Mouse (Mus musculus): Measurements from ENCODE around the gene Atp6v1f.

Gene Atp6v1f

DNA sequence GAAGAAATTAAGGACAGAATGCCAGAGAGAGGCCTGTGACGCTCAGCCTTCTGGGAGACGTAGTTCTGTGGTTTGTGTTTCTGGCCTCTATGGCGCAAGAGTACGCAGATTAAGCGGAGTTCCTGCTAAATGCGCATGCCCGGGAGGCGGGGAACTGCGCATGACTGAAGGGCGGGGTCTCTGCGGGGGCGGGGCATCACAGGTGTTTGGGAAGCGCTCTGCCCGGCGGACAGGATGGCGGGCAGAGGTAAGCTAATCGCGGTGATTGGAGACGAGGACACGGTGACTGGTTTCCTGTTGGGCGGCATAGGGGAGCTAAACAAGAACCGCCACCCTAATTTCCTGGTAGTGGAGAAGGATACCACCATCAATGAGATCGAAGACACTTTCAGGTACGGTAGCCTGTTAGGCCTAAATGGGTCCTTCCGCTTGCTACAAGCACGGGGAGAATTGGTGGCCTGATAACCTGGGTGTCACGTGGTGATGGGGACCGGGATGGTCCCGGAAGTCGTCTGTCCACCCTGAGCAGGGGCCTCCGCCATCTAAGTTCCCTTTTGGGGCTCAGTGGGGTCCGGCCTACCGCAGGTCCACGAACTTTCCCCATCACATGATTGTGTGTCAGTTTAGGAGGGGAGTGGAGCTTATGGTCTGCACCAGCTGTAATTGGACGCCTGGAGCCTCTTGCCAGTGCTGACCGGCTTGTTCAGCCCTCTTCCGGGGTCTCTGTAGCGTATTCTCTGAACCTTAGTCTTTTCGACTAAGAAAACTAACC lies at the start of gene Atp6v1f:
Gene Atp6v1f (plus strand): TSS at position 136 of the 772 bp plus-strand sequence.
- DNase-seq (ENCODE audit: low read depth), result peak; percentile 97

DNA sequence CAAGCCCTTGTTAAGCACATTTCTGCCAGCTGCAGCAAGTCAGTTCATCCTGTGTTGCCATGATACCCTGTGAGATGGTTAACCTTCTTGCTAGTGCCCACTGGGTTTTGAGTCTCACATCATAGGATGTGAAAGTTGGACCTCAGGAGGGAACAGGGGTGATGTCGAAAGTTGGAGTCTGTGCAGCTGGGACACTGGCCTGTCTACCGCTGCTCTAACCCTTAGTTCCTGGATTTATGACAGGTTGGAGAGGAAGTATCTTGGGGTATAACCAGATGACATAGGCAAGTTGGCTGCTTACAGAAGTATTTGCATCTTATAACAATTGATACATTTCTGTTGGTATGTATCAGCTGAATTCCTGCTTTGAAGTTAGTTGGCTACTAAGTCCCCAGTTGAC lies 46.9 kb upstream of the Atp6v1f start:
- no peak for DNase-seq (ENCODE audit: low read depth)

DNA sequence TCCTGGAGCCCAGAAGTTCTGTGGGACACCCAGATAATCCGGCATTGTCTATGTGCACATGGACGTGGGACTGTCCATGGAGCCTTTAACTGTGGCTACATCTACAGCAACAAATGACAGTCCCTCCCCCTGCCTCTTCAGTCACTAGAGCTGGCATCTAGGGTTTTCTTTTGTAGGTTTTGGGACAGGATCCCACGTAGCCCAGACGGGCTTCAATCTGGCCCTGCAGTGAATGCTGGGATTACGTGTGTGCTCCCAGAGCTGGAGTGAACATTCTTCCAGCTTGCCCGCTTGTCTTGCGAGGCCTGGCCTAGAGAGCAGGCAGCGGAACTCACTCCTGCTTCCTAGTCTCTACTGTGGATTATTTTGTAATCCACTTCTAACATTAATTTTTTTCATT lies 42.4 kb upstream of the Atp6v1f start:
- DNase-seq (ENCODE audit: low read depth), result no peak

DNA sequence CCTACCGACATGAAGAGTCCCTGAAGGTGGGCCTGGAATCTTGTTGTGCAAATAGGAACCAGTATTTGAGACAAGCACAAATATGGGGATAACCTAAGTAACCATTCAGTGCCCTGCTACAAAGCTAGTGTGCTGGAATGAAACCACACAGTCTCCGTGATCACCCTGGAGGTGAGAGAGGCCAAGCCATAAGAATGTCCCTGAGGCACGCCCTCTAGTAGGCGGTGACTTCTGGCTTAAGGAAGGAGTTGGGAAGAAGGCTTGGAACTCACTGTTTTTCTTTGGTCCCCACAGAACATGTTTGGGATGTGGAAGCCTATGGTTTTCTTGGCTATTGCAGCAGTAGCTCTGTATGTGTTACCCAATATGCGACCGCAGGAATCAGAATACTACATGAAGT lies 41.2 kb upstream of the Atp6v1f start:
- DNase-seq (ENCODE audit: low read depth), result no peak

DNA sequence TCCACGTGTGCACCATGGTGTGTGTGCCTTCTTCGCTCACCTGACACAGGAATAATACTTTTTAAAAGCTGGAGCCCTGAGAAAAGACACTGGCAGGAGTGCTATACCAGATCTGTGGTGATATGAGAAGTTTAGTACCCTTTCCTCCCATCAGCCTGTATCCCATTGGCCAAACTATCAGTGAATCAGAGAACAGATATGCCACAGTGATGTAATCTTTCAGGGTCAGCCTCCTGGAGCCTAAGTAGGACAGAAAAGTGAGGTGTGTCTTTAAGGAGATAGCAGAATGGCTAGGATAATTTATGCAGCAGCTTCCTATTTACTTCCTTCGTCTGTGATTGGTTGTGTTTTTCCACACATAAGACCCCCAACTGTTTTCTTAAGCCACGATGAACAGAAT lies 39.3 kb upstream of the Atp6v1f start:
- DNase-seq (ENCODE audit: low read depth), result no peak

DNA sequence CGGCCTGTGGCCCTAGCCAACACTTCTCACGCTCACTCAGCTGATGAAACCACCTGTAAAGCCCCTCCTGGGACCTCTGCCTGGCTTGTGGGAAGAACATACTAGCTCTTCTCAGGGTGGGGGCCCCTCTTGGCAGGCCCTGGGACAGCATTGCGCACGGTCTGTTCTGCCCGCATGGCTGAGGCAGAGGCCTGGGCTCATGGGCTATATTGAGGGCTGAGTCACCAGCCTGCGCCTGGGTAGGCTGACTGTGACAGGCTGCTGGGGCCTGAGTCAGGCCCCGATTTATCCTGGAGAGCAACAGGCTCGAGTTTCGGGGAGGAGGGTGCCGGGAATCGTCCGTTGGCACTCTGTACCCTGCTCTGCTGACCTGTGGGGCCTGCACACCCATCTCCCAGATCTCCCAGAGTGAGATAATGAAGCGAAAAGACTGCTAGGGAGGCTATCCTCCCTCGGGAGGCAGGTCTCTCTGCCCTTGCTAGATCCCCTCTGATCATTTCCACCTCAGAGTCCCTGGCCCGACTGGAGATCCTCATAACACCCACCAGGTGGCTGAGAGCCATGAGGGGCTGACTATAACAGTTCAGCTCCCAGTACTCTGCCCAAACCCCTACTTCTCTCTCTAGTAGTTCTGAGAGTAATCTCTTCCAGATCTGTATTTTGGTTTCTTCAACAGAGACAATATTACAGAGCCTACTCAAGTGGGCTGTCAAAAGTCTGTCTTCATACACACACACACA lies 36.7 kb upstream of the Atp6v1f start:
- no peak for DNase-seq (ENCODE audit: low read depth)

DNA sequence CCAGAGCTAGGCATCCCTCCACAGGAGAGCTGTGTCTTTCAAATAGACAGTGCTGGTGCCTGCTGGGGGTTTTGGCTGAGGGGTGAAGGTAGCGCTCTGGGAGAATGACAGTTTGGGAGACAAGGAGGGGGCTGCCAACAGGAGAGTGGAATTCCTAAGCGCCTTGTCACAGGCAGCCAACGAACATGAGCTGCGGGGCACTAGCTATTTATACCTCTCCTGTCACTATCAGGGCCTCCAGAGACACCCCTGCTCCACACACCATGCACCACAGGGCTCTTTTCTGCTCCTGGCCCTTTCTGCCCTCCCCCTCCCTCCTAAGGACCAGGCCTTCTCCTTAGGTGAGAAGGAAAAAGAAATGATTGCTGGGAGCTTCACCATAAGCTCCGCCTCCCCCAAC lies 36.0 kb upstream of the Atp6v1f start:
- DNase-seq (ENCODE audit: low read depth), result no peak

DNA sequence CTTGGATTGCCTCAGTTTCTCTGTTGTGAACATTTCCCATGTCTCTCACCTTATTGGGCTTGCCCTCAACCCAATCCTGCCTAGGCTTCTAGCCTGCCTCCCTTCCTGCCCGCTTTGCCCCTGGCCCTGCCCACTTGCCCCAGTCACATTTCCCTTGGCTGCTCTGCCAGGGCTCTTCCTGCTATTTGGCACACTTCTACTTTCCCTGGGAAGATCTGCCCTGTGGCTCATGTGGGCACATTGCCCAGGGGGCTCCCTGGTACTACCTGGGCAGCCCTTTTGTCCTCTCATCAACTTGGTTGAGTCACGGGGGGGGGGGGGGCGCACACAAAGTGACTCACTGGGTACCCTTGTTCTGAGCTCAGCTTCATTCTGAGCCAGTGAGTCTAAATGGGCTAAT lies 35.4 kb upstream of the Atp6v1f start:
- DNase-seq (ENCODE audit: low read depth), result no peak

DNA sequence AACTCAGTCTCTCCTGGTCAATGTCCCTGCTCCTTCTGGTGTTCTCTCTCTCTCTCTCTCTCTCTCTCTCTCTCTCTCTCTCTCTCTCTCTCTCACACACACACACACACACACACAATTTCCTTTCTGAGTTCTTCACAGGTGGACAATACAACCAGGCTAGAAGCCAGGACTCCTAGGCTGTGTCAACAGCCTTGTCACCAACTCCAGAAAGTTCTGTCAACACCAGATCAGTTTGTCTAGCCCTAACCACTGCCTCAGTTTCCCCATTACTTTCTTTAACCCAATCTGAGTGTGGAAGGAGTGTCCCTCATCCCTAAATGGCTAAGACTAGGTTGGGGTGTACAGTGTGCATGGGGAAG lies 34.9 kb upstream of the Atp6v1f start:
- DNase-seq (ENCODE audit: low read depth), result no peak

DNA sequence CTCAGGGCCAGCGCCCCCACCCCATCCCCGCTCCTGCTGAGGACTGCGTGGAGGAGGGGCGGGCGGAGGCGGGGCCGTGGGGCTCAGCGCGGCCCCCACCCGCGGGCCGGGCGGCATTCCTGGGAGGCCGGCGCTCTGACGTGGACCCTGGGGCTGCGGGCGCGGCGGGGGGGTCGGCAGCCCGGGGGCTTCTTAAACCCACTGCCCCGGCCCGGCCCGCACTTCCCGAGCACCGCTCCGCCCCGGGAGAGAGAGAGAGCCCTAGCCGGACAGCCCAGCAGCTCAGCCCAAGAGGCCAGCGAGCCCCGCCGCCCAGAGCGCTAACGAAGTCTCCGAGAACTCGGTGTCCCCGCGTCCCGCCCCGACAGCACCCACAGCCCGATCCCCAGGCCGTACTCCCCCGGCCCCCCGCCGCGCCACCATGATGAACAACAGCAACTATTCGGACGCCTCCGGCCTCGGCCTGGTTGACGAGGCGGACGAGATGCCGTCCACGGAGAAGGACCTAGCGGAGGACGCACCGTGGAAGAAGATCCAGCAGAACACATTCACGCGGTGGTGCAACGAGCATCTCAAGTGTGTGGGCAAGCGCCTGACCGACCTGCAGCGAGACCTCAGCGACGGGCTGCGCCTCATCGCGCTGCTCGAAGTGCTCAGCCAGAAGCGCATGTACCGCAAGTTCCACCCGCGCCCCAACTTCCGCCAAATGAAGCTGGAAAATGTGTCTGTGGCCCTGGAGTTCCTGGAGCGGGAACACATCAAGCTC lies 34.3 kb upstream of the Atp6v1f start, which contains the start of gene Flnc:
Gene Flnc (plus strand): TSS at position 219 of the 766 bp plus-strand sequence.
- no peak for DNase-seq (ENCODE audit: low read depth)

DNA sequence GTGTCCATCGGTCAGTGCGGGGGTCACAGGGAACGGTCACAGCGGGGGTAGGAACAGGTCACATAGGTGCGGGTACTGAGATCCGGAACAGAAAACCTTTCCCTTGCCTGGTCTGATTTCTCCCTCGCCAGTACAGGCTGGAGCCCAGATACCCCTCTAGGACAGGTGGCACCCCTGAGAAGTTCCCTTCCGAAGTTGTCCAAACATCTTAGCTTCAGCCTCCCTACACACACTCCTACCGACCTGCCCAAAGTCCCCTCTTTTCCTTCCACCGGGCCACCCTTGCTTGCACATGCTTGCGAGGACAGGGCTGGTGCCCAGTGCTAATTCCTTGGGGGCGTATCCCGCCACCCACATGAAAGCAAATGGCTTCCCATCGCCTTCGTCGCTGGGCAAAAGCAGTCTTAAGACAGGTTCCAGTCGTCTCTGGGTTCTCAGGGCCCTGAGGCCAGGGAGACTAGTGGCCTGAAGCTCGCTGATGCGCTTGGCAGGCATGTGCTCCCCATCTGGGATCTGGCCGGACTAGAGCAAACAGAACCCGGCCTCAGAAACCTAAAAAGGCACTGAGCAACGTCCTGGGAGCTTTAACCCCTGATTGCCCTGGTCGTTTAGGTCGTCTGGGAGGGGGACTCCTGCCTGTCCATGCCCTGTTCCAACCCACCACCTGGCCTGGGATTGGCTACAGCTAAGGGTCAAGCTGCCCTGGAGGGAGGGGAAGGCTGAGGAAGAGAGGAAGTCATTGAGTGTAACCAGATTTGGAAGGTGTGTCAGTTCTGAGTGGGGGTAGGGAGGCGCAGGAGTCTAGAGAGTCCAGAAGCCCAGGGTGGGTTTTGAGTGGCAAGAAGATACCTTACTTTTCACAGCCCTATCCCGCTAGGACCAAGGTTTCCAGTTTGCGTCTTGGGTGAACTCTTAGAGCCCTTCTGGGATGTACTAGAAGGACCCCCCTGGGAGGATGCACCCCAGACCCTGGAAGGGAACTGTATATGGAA lies 33.4 kb upstream of the Atp6v1f start:
- DNase-seq (ENCODE audit: low read depth), result no peak

DNA sequence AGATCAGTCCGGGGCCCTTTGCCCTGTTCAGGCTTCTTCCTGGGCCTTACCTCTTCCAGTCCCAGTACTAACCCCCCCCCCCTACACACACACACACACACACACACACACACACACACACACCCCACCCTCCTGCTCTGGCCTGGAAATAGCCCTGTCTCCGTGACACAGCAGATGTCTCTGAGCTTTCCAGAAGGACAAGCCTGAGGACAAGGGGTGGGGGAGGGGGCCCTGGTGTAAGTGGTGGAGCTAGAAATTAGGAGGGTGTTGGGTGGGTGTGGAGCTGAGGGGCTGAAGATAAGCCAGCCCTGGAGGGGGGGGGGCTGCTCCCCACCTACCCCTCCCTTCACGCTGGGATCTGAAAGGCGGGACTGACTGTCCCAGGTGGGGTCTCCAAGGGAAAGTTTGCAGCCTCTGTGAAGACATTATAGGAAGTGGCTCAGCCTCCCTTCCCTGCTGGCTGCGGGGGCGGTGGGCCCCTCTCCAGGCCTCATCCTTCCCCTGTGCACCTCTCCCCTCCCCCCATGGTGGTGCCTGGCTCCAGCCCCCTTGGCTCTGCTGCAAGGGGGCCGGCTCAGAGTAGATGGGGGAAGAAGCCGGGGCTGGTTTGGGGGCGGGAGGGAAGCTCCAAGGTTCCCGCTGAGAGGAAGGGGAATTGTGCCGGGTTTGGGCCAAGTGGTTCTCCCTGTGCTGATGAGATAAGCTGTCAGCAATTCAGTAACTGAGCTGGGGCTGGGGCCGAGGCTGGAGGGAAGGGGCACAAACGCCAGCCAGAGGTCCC lies 32.4 kb upstream of the Atp6v1f start:
- no peak for DNase-seq (ENCODE audit: low read depth)

DNA sequence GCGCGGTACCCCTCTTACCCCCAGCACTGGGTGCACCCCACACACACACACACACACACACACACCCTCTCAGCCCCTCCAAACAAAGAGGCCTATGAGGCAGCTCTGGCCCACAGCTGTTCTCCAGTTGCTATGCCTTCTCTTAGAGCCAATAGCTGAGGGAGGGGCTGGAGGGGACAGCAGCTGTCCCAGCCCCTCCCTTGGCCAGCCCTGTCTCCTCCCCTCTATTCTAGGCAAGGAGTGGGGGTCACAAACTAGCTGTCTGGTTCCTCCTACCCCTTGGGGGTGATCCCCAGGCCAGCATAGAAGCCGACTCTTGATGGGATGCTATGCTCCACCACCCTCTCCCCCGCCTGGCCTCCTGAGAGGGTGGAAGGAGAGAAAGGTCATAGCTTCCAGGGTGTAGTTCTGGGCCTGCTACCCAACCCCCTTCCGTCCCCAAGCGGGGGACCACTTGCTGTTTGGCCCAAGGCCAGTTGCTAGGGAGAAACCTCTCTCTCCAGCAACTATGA lies 31.5 kb upstream of the Atp6v1f start:
- no peak for DNase-seq (ENCODE audit: low read depth)

DNA sequence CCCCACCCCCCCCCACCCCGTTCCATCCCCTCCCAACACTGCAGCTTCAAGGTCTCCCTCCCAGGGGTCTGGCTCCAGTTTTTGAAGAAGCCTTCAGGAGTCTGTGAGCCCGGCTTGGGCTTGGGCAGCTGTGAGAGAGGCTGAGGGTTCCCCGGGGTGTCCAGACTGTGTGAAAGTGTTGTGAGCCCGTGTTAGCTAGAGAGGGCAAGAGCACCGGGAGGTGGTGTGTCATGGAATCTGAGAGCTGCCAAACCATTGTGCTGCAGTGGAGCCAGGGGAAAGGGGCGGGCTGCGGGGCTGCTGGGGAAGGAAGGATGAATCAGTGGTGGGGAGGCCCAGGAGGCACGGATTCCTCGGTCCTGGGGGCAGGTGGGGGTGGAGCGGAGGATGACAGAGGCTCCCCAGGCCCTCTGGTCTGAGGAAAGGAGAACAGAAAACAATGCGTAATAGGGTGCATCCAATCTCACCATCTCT lies 31.0 kb upstream of the Atp6v1f start:
- peak; percentile 41 for DNase-seq (ENCODE audit: low read depth)

DNA sequence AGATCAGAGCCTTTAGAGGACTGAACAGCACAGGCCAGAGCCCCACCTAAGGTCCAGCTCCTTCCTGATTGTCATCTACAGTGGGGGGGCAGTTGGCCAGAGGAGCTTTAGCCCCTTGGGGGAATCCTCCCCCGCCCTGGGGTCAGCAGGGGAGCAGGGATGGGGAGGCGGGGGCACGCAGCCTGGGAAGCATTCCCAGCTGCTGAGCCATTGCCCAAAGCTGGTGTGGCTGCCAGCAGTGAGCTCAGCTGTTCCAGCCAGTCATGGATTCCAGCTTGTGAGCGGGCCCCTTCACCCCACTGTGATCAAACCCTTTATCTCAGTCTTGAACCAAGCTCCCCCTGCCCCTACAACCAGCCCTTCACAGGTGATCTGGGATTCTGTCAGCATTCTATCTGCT lies 28.3 kb upstream of the Atp6v1f start:
- DNase-seq (ENCODE audit: low read depth), result no peak

DNA sequence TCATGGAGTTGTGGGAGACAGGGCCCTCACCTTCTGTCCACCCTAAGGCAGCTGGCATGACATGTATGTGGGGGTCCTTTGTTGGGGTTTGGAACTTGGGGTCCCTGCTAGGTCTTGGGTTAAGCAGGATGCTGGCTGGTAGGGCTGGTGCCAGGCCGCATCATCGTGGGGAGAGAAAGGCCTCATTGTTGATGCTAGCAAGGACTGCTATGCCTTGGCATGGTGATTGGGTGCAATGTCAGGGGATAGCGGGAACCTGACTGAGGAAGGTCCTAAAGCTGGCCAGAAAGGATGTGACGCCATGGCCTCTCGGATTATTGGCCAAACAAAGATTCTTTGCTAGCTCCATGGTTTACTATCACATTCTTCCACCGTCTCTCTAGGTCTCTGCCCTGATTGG lies 27.7 kb upstream of the Atp6v1f start:
- DNase-seq (ENCODE audit: low read depth), result no peak

DNA sequence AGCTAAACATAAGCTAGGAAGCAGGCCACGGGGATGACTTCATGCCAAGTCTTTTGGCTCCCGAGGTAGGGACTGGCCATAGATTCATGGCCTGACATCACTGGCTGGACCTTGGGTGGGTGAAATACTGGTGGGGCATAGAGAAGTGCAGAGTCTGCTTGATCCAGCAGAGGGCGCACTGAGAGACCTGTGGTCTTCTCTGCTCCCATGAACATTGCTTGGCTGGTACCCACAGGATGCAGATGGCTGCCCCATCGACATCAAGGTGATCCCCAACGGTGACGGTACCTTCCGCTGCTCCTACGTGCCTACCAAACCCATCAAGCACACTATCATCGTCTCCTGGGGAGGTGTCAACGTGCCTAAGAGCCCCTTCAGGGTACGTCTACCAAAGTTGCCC lies 22.7 kb upstream of the Atp6v1f start:
- DNase-seq (ENCODE audit: low read depth), result peak; percentile 53

DNA sequence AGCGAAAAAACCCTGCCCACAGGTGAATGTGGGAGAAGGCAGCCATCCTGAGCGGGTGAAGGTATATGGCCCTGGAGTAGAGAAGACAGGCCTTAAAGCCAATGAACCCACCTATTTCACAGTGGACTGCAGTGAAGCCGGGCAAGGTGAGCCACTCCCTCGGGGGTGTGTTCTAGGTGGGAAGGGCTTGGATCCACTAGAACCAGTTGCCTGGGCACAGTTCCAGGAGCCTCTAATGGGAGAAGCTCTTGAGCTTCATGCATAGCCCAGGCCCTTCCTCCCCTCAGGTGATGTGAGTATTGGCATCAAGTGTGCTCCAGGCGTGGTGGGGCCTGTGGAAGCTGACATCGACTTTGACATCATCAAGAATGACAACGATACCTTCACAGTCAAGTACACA lies 22.2 kb upstream of the Atp6v1f start:
- no peak for DNase-seq (ENCODE audit: low read depth)

DNA sequence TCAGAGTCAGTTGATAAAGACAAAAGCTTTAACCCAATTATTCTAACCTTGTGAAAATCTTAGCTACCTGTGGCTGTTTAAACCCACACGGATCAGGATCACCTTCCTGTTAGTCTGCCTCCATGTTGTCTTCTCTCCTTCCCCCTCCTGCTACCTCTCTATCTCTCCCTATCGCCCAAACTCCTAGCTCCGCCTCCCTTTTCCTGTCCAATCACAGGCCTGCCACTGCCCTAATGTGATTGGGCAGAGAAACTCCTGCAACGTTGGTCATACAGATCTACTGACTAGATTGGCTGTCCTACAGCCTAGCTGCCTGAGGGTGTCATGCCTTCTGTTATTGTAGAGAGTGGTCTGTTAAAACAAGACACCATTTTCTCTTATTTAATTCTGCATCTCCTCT lies 17.7 kb upstream of the Atp6v1f start:
- DNase-seq (ENCODE audit: low read depth), result peak; percentile 52

DNA sequence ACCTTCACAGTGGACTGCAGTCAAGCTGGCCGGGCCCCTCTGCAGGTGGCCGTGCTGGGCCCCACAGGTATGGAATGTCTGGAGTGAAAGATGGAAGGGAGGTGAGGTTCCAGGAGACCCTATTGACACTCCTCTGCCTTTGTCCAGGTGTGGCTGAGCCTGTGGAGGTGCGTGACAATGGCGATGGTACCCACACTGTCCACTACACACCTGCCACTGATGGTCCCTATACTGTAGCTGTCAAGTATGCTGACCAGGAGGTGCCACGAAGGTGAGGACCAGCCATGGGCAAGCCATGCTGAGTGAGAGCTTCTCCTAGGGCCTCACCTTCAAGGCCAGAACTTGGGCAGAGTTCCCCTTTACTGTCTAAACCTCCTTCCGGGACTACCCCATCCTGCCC lies 16.9 kb upstream of the Atp6v1f start:
- no peak for DNase-seq (ENCODE audit: low read depth)

DNA sequence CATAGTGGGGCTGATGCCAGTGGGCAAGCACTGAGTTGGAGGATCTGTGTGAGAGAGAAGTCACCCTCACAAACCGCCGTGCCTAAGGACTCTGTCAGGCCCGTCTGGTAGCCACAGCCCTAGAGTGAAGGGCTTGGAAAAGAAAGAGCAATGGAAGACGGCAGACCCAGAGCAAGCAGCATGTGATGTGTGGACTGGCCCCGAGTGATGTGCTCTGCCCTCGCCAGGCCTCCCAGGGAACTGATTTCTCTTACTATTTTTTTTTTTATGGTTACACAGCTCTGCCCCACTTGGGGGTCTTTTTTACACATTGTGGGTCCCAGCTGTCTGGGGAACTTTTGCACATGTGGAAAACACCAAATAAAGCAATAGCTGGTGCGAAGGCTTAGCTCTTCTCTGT lies 6.0 kb upstream of the Atp6v1f start:
- DNase-seq (ENCODE audit: low read depth), result no peak

All from 416B (cell line).